Mouse (Mus musculus): ENCODE measurements around the gene Rcor2.

- no peak for TF ChIP-seq CTCF (IDR thresholded peaks at IDR 0.05; ENCODE audit: extremely low read depth, insufficient read depth, insufficient read length, insufficient replicate concordance)
- no peak for TF ChIP-seq POLR2A (IDR thresholded peaks at IDR 0.05; ENCODE audit: low read depth, low read length)
Observed at GRCm38 (mm10) chr19:7224253-7224652, 42.9 kb upstream of the Rcor2 start.
